Mouse (Mus musculus): ENCODE measurements around the gene Padi3.

DNA sequence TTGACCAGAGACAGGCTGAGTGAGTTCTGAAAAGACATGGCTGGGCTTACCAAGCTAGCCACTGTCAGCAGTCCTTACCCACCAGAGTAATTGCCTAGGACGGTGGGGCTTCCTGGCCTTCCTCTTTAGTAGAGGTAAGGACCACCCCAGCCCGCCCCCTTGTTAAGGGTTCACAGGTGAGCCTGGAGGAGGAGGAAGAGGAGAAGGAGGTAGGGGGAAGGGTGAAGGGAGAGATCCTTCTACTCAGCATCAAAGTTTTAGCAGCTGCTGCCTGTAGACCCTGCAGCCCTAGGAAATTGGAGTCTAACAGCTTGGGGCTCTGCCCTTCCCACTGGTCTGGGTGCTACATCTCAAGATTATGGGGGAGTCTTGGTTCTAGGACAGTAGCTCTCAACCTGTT, 67.9 kb downstream of the Padi3 start, which contains the start of gene Padi6:
- TF ChIP-seq GATA1 (IDR thresholded peaks at IDR 0.05; ENCODE audit: low read length) (no peak), TAL1 (IDR thresholded peaks at IDR 0.05; ENCODE audit: low read length) (no peak)

All from erythroblast, embryonic 14.5 days (primary cell).